Mouse (Mus musculus) heart, postnatal 0 days (tissue): ENCODE results near the gene Prss42.

Experiments
- CTCF ChIP-seq: IDR thresholded peaks from 2 replicates; pipeline ENCODE4 v1.5.1; 2016; ENCODE audit warnings: antibody characterized with exemption, control low read depth, low read depth
- EP300 ChIP-seq: IDR thresholded peaks from 2 replicates; pipeline ENCODE4 v1.6.1; 2016; ENCODE audit warnings: antibody characterized with exemption, low read depth

DNA sequence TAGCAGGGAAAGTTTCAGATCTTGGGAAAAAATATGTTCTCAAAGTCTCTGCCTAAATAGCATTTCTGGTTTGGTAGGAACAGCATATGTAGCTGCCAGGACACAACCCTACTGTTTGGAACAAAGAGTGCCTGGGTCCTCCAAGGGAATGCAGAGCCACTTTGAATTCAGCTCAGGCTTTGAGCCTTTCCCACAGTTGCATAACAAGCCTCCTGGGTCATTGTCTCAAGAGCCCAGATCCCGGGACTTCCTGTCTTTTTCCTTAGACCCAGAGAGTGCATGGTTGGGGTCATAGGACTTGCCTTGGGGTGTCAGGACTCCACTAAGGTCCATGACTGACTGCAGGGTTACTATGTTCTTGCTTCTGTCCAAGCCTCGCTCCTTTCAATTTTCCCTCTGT lies 38.1 kb downstream of the Prss42 start:
- TF ChIP-seq CTCF (no peak), EP300 (no peak)
